Mouse (Mus musculus) gastrocnemius, postnatal 14 days (tissue): ENCODE data around the gene Fermt1. TPM values are rescaled to one million over a fixed set of nuclear protein-coding genes. Genes with fewer than 3 reads are reported as not detected.

Source experiments
- DNase-seq: peaks from one replicate; pipeline ENCODE4 v3.0.0; 2021; ENCODE audit warnings: mixed read lengths
- intact Hi-C: fragments of 180-260 bp; cut with DNase I; formaldehyde crosslinking; loops from one replicate; pipeline ENCODE4 v1.15.1; 2025; ENCODE audit warnings: low total_unique reads
- total RNA-seq, 2 experiments: library from RNA; stranded (reverse); gene quantifications; 2 replicates each; pipeline ENCODE4 v1.2.3; 2021

Gene Fermt1
- total RNA-seq, 2 experiments from 2014 or later: not detected

- intact Hi-C loops: no loop called here
- no peak for DNase-seq
These were observed 75.4 kb downstream of the Fermt1 start for GRCm38 (mm10) chr2:132870286-132870685.

DNA sequence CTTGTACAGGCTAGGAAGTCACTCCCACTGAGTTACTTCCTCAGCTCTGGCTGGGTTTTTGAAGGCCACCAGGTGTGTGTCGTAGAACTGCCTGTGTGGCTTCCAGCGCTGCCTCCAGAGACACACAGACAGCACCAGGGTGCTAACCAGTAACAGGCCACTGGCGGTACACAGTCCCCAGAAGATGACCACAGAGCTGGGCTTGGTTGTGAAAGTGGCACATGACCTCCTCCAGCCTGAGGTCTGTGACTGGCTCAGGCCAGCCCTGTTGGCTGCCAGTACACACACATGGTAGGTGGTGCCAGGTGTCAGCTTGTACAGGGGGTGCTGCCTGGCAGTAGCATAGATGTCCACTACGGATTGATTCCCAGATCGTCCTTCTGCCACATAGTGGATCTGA lies 76.0 kb downstream of the Fermt1 start:
- DNase-seq: no peak
- intact Hi-C loops: no loop called here

- intact Hi-C loops: no loop called here
- DNase-seq: no peak
These were observed 78.2 kb downstream of the Fermt1 start for GRCm38 (mm10) chr2:132867521-132867920.

DNA sequence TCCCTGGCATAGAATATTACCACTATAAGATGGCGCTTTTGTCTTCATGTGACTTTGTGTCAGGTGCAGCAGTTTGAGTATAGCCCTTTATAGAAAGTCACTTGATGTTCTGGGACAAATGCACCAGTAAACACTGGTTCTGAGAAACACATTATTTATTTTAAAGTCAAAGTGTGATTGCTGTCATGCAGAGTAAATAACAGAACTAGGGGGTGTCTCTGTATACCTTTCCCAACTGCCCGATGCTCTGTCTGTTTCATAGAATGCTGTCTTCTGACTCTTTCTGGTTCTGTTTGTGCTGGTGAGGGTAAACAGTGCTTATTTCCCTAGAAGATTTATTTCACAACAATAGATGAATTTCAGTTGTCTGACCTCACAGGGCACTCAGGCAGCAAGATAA lies 82.4 kb downstream of the Fermt1 start:
- no peak for DNase-seq
- intact Hi-C loops: no loop called here

- no peak for DNase-seq
- intact Hi-C loops: no loop called here
These were observed 84.2 kb downstream of the Fermt1 start for GRCm38 (mm10) chr2:132861456-132861855.

- no peak for DNase-seq
- intact Hi-C loops: no loop called here
These were observed 85.3 kb downstream of the Fermt1 start for GRCm38 (mm10) chr2:132860435-132860834.

DNA sequence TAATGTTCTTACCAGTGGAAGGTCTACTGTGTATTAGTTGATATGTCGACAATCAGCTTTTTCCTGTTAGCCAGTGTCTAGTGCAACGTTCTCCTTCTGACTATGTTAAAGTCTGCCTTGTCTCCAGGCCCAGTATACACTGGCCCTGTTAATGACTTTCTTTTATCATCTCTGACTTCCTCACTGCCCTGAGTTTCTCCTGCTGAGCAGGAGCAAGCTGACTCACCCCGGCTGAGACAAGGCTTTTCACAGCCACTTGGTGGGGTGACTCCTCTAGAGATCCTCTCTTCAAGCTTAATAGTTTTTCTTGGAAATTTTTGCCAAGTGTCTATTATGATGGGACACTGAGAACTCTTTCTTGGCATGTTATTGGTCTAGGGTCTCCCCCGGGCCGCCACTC lies 89.4 kb downstream of the Fermt1 start:
- DNase-seq: no peak
- intact Hi-C loops: no loop called here

Other genes with a start within 250 kb of the Fermt1 start
- under 1 TPM; 0.18 to 0.21 TPM for gene Chgb, start 164.6 kb downstream of the Fermt1 start, total RNA-seq
- gene Trmt6, start 129.9 kb downstream of the Fermt1 start, total RNA-seq: 1 to 10 TPM; 6.2 to 7.5 TPM
- 1 to 10 TPM; 1.1 to 1.5 TPM for gene Mcm8, start 129.8 kb downstream of the Fermt1 start, total RNA-seq
- gene Crls1, start 99.2 kb downstream of the Fermt1 start, total RNA-seq: 10 to 100 TPM; 14.2 to 15.8 TPM
- not detected for gene Lrrn4, start 65.0 kb downstream of the Fermt1 start, total RNA-seq